Mouse (Mus musculus) midbrain, embryonic 12.5 days (tissue): ENCODE measurements at regions not wholly inside any gene's neighbourhood (a gene's known extent, or its start where the extent isn't known, plus 50 kb on each side); places are given as distances from the start of the nearest gene placed in this dataset.

Experiments
- ATAC-seq: fragments of 200-750 bp; cut with Nextera tagmentation; 2 replicates; pipeline ENCODE4 v1.8.0; 2017; ENCODE audit warnings: low read depth, moderate TSS enrichment, moderate library complexity; ENCODE audit not compliant: low FRiP score
- H3K27ac ChIP-seq: fragments of 300-500 bp; sonication (generic); replicated peaks from 2 replicates; pipeline ENCODE4 v1.5.1; 2016; ENCODE audit warnings: mild to moderate bottlenecking
- H3K27me3 ChIP-seq: fragments of 300-500 bp; sonication (generic); 2 replicates; pipeline ENCODE4 v1.6.1; 2016; ENCODE audit warnings: mild to moderate bottlenecking
- H3K36me3 ChIP-seq: fragments of 300-500 bp; sonication (generic); 2 replicates; pipeline ENCODE4 v1.6.1; 2016
- H3K4me1 ChIP-seq: fragments of 300-500 bp; sonication (generic); 2 replicates; pipeline ENCODE4 v1.6.1; 2016
- H3K4me2 ChIP-seq: fragments of 300-500 bp; sonication (generic); replicated peaks from 2 replicates; pipeline ENCODE4 v1.6.1; 2016; ENCODE audit warnings: mild to moderate bottlenecking, moderate library complexity
- H3K4me3 ChIP-seq: fragments of 300-500 bp; sonication (generic); 2 replicates; pipeline ENCODE4 v1.5.1; 2016; ENCODE audit warnings: mild to moderate bottlenecking
- H3K9ac ChIP-seq: fragments of 300-500 bp; sonication (generic); replicated peaks from 2 replicates; pipeline ENCODE4 v1.6.1; 2016; ENCODE audit warnings: mild to moderate bottlenecking, moderate library complexity
- H3K9me3 ChIP-seq: fragments of 300-500 bp; sonication (generic); 2 replicates; pipeline ENCODE4 v1.6.1; 2016; ENCODE audit warnings: mild to moderate bottlenecking
- WGBS: fragments of 180-500 bp; shearing (Covaris S2); methylation state at CpG from one replicate; pipeline ENCODE4 v1.1.7; 2016; 5-methylcytosine and 5-hydroxymethylcytosine counted together

- no peak for ATAC-seq
- Histone ChIP-seq H3K27ac (no peak overlapping the region), H3K27me3 (no peaks in the 10 kb centered on the region), H3K9me3 (no peaks in the 10 kb centered on the region), H3K4me3 (no peak overlapping the region), H3K9ac (no peak overlapping the region), H3K36me3 (no peaks in the 10 kb centered on the region), H3K4me2 (no peak overlapping the region), H3K4me1 (no peaks in the 10 kb centered on the region)
- 85% methylated on average over 2 of the region's 2 CpGs for WGBS
Observed at GRCm38 (mm10) chr14:97170841-97171240, 651.9 kb upstream of the Klhl1 start.

GRCm38 (mm10) chr14:97165793-97166192 lies 646.9 kb upstream of the Klhl1 start:
- no peak overlapping the region for H3K4me2 ChIP-seq
- no peak overlapping the region for H3K4me3 ChIP-seq
- H3K27me3 ChIP-seq: no peaks in the 10 kb centered on the region
- no peak overlapping the region for H3K27ac ChIP-seq
- 92% methylated on average over 2 of the region's 2 CpGs for WGBS
- no peaks in the 10 kb centered on the region for H3K9me3 ChIP-seq
- no peaks in the 10 kb centered on the region for H3K4me1 ChIP-seq
- no peak overlapping the region for H3K9ac ChIP-seq
- no peak for ATAC-seq
- H3K36me3 ChIP-seq: no peaks in the 10 kb centered on the region

- no peaks in the 10 kb centered on the region for H3K36me3 ChIP-seq
- H3K9ac ChIP-seq: no peak overlapping the region
- H3K4me2 ChIP-seq: no peak overlapping the region
- no peaks in the 10 kb centered on the region for H3K4me1 ChIP-seq
- no peak overlapping the region for H3K4me3 ChIP-seq
- H3K27me3 ChIP-seq: no peaks in the 10 kb centered on the region
- no peak for ATAC-seq
- WGBS: 93% methylated on average over 9 of the region's 9 CpGs
- no peak overlapping the region for H3K27ac ChIP-seq
- H3K9me3 ChIP-seq: no peaks in the 10 kb centered on the region
Observed at GRCm38 (mm10) chr14:97148997-97149653, 630.2 kb upstream of the Klhl1 start.

- Histone ChIP-seq H3K36me3 (no peaks in the 10 kb centered on the region), H3K9me3 (no peaks in the 10 kb centered on the region), H3K4me1 (no peaks in the 10 kb centered on the region), H3K27ac (no peak overlapping the region), H3K27me3 (no peaks in the 10 kb centered on the region), H3K4me3 (no peak overlapping the region), H3K4me2 (no peak overlapping the region), H3K9ac (no peak overlapping the region)
- WGBS: 94% methylated on average over 8 of the region's 8 CpGs
- no peak for ATAC-seq
Observed at GRCm38 (mm10) chr14:97115918-97116635, 597.2 kb upstream of the Klhl1 start.

- no peaks in the 10 kb centered on the region for H3K9me3 ChIP-seq
Observed at GRCm38 (mm10) chr14:97101090-97101675, 582.3 kb upstream of the Klhl1 start.

GRCm38 (mm10) chr14:97093389-97093788 lies 574.5 kb upstream of the Klhl1 start:
- H3K4me1 ChIP-seq: no peaks in the 10 kb centered on the region
- no peaks in the 10 kb centered on the region for H3K9me3 ChIP-seq
- H3K4me2 ChIP-seq: no peak overlapping the region
- no peak overlapping the region for H3K27ac ChIP-seq
- H3K27me3 ChIP-seq: no peaks in the 10 kb centered on the region
- no peak overlapping the region for H3K9ac ChIP-seq
- H3K4me3 ChIP-seq: no peak overlapping the region
- no peaks in the 10 kb centered on the region for H3K36me3 ChIP-seq
- 88% methylated on average over 7 of the region's 7 CpGs for WGBS
- no peak for ATAC-seq

More at GRCm38 (mm10) chr14:97101090-97101675, 582.3 kb upstream of the Klhl1 start:
- Histone ChIP-seq H3K27me3 (no peaks in the 10 kb centered on the region), H3K4me1 (peaks cover 2% of the 10 kb centered on the region; the same call in 1 of the 2 replicates), H3K4me2 (no peak overlapping the region), H3K27ac (no peak overlapping the region), H3K4me3 (no peak overlapping the region), H3K9ac (no peak overlapping the region), H3K36me3 (no peaks in the 10 kb centered on the region)
- ATAC-seq: no peak
- 78% methylated on average over 4 of the region's 4 CpGs for WGBS

GRCm38 (mm10) chr14:97088863-97089262 lies 570.0 kb upstream of the Klhl1 start:
- Histone ChIP-seq H3K27me3 (no peaks in the 10 kb centered on the region), H3K4me3 (no peak overlapping the region), H3K4me2 (no peak overlapping the region), H3K4me1 (0 out of 2 replicates have a peak, but pooled peaks cover 3% of the 10 kb centered on the region), H3K9ac (no peak overlapping the region), H3K9me3 (no peaks in the 10 kb centered on the region), H3K36me3 (no peaks in the 10 kb centered on the region), H3K27ac (no peak overlapping the region)
- ATAC-seq: no peak
- 93% methylated on average over 4 of the region's 4 CpGs for WGBS

- Histone ChIP-seq H3K9ac (no peak overlapping the region), H3K9me3 (no peaks in the 10 kb centered on the region), H3K27ac (no peak overlapping the region), H3K4me3 (no peak overlapping the region), H3K4me1 (0 out of 2 replicates have a peak, but pooled peaks cover 3% of the 10 kb centered on the region), H3K36me3 (no peaks in the 10 kb centered on the region), H3K4me2 (no peak overlapping the region), H3K27me3 (no peaks in the 10 kb centered on the region)
- 42% methylated on average over 2 of the region's 2 CpGs for WGBS
- peak; percentile 47; the same call in 1 of the 2 replicates for ATAC-seq
Observed at GRCm38 (mm10) chr14:97087346-97087745, 568.4 kb upstream of the Klhl1 start.

GRCm38 (mm10) chr14:97086363-97087309 lies 567.7 kb upstream of the Klhl1 start:
- Histone ChIP-seq H3K27me3 (no peaks in the 10 kb centered on the region), H3K4me2 (no peak overlapping the region), H3K9me3 (no peaks in the 10 kb centered on the region), H3K4me1 (0 out of 2 replicates have a peak, but pooled peaks cover 3% of the 10 kb centered on the region), H3K4me3 (no peak overlapping the region), H3K27ac (no peak overlapping the region), H3K36me3 (no peaks in the 10 kb centered on the region), H3K9ac (no peak overlapping the region)
- WGBS: 36% methylated on average over 5 of the region's 5 CpGs
- peak; percentile 59 for ATAC-seq

GRCm38 (mm10) chr14:97074808-97075207 lies 555.9 kb upstream of the Klhl1 start:
- no peak for ATAC-seq
- Histone ChIP-seq H3K4me1 (no peaks in the 10 kb centered on the region), H3K4me2 (no peak overlapping the region), H3K27me3 (no peaks in the 10 kb centered on the region), H3K9ac (no peak overlapping the region), H3K4me3 (no peak overlapping the region), H3K36me3 (no peaks in the 10 kb centered on the region), H3K9me3 (no peaks in the 10 kb centered on the region), H3K27ac (no peak overlapping the region)
- 87% methylated on average over 3 of the region's 3 CpGs for WGBS

GRCm38 (mm10) chr14:97068770-97069169 lies 549.9 kb upstream of the Klhl1 start:
- Histone ChIP-seq H3K4me3 (no peak overlapping the region), H3K4me2 (no peak overlapping the region), H3K27me3 (no peaks in the 10 kb centered on the region), H3K4me1 (no peaks in the 10 kb centered on the region), H3K36me3 (no peaks in the 10 kb centered on the region), H3K9me3 (no peaks in the 10 kb centered on the region), H3K9ac (no peak overlapping the region), H3K27ac (no peak overlapping the region)
- 45% methylated on average over 3 of the region's 3 CpGs for WGBS
- ATAC-seq: no peak
